Comparison of ENCODE assay signal across 15 mouse cellular contexts in the genomic region with DNA sequence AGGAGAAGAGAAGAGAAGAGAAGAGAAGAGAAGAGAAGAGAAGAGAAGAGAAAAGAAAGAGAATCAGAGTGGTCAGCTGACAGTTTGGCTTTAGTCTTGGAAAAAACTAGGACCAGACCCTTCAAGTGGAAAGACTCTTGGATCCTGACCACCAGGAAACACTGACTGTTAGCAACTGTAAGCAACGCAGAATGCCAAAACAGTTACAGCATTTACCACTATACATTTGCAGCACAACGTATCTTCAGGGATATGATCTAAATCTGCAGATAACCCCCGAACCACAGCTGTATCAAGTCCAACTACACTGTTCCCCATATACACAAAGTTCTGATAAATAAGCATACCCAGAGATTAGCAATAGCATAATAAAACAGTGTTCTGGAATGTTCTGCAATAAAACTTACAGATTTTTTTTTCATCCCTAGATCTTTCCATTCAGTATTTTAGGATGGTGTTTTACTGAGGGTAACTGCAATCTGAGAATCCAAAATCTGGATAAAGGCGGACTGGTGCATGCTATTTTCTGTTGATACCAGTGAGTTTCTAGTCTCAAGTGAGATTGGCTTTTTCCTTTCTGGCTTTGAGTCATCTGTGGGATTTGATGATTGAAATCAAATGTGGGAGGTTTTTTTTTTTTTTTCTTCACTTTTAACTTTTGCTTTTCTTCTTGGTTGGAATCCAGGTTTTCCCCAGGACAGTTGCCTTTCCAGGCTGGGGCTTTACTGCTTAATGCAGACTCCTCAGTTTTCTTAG.
"Had no signal": no experiment of that assay in that cellular context is flagged by ENCODE, and none has a peak within 500 bp of the region (broad histone marks: within the 10 kb centered on the region; RNA-seq: fewer than 3 reads in every experiment).

No protein-coding gene starts in this region.

- H3K9me3 ChIP-seq: midbrain, embryonic 13.5 days; midbrain, embryonic 15.5 days; neural tube, embryonic 12.5 days; stomach, embryonic 15.5 days had no signal

- H3K36me3 ChIP-seq: midbrain, embryonic 13.5 days; midbrain, embryonic 15.5 days; neural tube, embryonic 12.5 days; stomach, embryonic 15.5 days had no signal

- H3K4me1 ChIP-seq: megakaryocyte, embryonic 14.5 days; midbrain, embryonic 13.5 days; midbrain, embryonic 15.5 days; neural tube, embryonic 12.5 days; stomach, embryonic 15.5 days had no signal

- H3K4me3 ChIP-seq: megakaryocyte, embryonic 14.5 days; midbrain, embryonic 13.5 days; midbrain, embryonic 15.5 days; neural tube, embryonic 12.5 days; stomach, embryonic 15.5 days had no signal

- H3K27ac ChIP-seq: macrophage; midbrain, embryonic 13.5 days; midbrain, embryonic 15.5 days; neural tube, embryonic 12.5 days; stomach, embryonic 15.5 days; stomach, postnatal 0 days had no signal

- H3K27me3 ChIP-seq: megakaryocyte, embryonic 14.5 days; midbrain, embryonic 13.5 days; midbrain, embryonic 15.5 days; neural tube, embryonic 12.5 days; stomach, embryonic 15.5 days had no signal

- ATAC-seq: liver, postnatal 0 days; midbrain, embryonic 13.5 days; midbrain, embryonic 15.5 days had no signal

- H3K9ac ChIP-seq: liver, postnatal 0 days; midbrain, embryonic 13.5 days; midbrain, embryonic 15.5 days; neural tube, embryonic 12.5 days; stomach, embryonic 15.5 days had no signal

- DNase-seq: liver, postnatal 0 days; lung, adult 2 months; lung, postnatal 10 days; right cerebral cortex, postnatal 14 days; thymus, adult 2 months; thymus, postnatal 25 days; thymus, postnatal 4 days had no signal

- H3K4me2 ChIP-seq: midbrain, embryonic 11.5 days; midbrain, embryonic 13.5 days; midbrain, embryonic 15.5 days; neural tube, embryonic 12.5 days; stomach, embryonic 15.5 days had no signal
